Mouse (Mus musculus) liver, embryonic 13.5 days (tissue): ENCODE measurements around the gene Zfp961. TPM values are rescaled to one million over a fixed set of nuclear protein-coding genes. Genes with fewer than 3 reads are reported as not detected.
"Not testable (repeated sequence)": the region's sequence is repeated elsewhere in the genome, so short reads cannot be mapped to it uniquely, and the experiment has no call there.

Source experiments
- ATAC-seq: fragments of 200-750 bp; cut with Nextera tagmentation; 2 replicates; pipeline ENCODE4 v1.8.0; 2017; ENCODE audit warnings: low read depth, mild to moderate bottlenecking, moderate number of reproducible peaks, moderate library complexity
- DNase-seq: peaks from one replicate; pipeline ENCODE4 v3.0.0; 2022
- H3K27ac ChIP-seq: fragments of 300-500 bp; sonication (generic); 2 replicates; pipeline ENCODE4 v1.5.1; 2015; ENCODE audit warnings: moderate library complexity, mild to moderate bottlenecking, inconsistent platforms
- H3K27me3 ChIP-seq: fragments of 300-500 bp; sonication (generic); 2 replicates; pipeline ENCODE4 v1.6.1; 2015; ENCODE audit warnings: mild to moderate bottlenecking, inconsistent platforms
- H3K36me3 ChIP-seq: fragments of 300-500 bp; sonication (generic); 2 replicates; pipeline ENCODE4 v1.6.1; 2015; ENCODE audit warnings: mild to moderate bottlenecking, inconsistent platforms
- H3K4me1 ChIP-seq: fragments of 300-500 bp; sonication (generic); replicated peaks from 2 replicates; pipeline ENCODE4 v1.6.1; 2015; ENCODE audit warnings: inconsistent platforms
- H3K4me2 ChIP-seq: fragments of 300-500 bp; sonication (generic); 2 replicates; pipeline ENCODE4 v1.6.1; 2015; ENCODE audit warnings: inconsistent platforms, mild to moderate bottlenecking, moderate library complexity
- H3K4me3 ChIP-seq: fragments of 300-500 bp; sonication (generic); replicated peaks from 2 replicates; pipeline ENCODE4 v1.5.1; 2015; ENCODE audit warnings: mild to moderate bottlenecking, inconsistent platforms
- H3K9ac ChIP-seq: fragments of 300-500 bp; sonication (generic); 2 replicates; pipeline ENCODE4 v1.6.1; 2015; ENCODE audit warnings: mild to moderate bottlenecking, inconsistent platforms
- H3K9me3 ChIP-seq: fragments of 300-500 bp; sonication (generic); replicated peaks from 2 replicates; pipeline ENCODE4 v1.6.1; 2016; ENCODE audit warnings: inconsistent platforms
- WGBS: fragments of 180-500 bp; shearing (Covaris S2); methylation state at CpG from one replicate; pipeline ENCODE4 v1.1.7; 2015; ENCODE audit not compliant: insufficient replicate concordance; 5-methylcytosine and 5-hydroxymethylcytosine counted together
- polyA plus RNA-seq: library from polyadenylated mRNA; unstranded; fragments of >200 nt; fragmentation: Nextera tagmentation; extraction: Ambion mirVana; gene quantifications from 2 replicates; pipeline ENCODE4 v1.2.1, GENCODE M21; 2015

The Zfp961 gene
- polyA plus RNA-seq, result 9.0 and 11.9 TPM in 2 replicates

- Histone ChIP-seq H3K27me3 (peaks cover 4% of the 10 kb centered on the region), H3K4me1 (peaks cover 24% of the 10 kb centered on the region), H3K27ac (peak within 1 kb of the TSS; percentile 67), H3K36me3 (peaks cover 20% of the 10 kb centered on the region), H3K9ac (peak within 1 kb of the TSS; percentile 84), H3K4me3 (peak within 1 kb of the TSS; percentile 72), H3K4me2 (peak within 1 kb of the TSS; percentile 79), H3K9me3 (no peaks in the 10 kb centered on the region)
- WGBS, result 3% methylated on average over 34 of the region's 34 CpGs
- ATAC-seq, result peak; percentile 99
- DNase-seq, result peak; percentile 95
Measured at GRCm38 (mm10) chr8:71950482-71951221, at the start of gene Zfp961. TSS of gene Zfp961 (plus strand) at chr8:71951038.

GRCm38 (mm10) chr8:71903084-71903483, 47.8 kb upstream of the Zfp961 start:
- H3K4me2 ChIP-seq, H3K27ac ChIP-seq, H3K36me3 ChIP-seq, H3K4me3 ChIP-seq, H3K4me1 ChIP-seq, DNase-seq, H3K9me3 ChIP-seq, ATAC-seq, H3K27me3 ChIP-seq, H3K9ac ChIP-seq: not testable (repeated sequence)
- WGBS, result 42% methylated on average over 1 of the region's 1 CpGs

- Histone ChIP-seq H3K4me2 (no peak overlapping the region), H3K9me3 (no peaks in the 10 kb centered on the region), H3K36me3 (no peaks in the 10 kb centered on the region), H3K27ac (no peak overlapping the region), H3K9ac (no peak overlapping the region), H3K27me3 (no peaks in the 10 kb centered on the region), H3K4me3 (no peak overlapping the region), H3K4me1 (peaks cover 4% of the 10 kb centered on the region; the same call in 1 of the 2 replicates)
- DNase-seq (no peak), ATAC-seq (no peak)
- WGBS, result 75% methylated on average over 1 of the region's 1 CpGs
Measured at GRCm38 (mm10) chr8:71906809-71907208, 44.0 kb upstream of the Zfp961 start.

- Histone ChIP-seq H3K4me1 (peaks cover 4% of the 10 kb centered on the region; the same call in 1 of the 2 replicates), H3K36me3 (no peaks in the 10 kb centered on the region), H3K9ac (no peak overlapping the region), H3K9me3 (no peaks in the 10 kb centered on the region), H3K4me3 (peak overlapping the region; percentile 73), H3K27ac (no peak overlapping the region), H3K27me3 (no peaks in the 10 kb centered on the region), H3K4me2 (peak overlapping the region; percentile 68)
- no peak for ATAC-seq
- WGBS, result 81% methylated on average over 5 of the region's 5 CpGs
- no peak for DNase-seq
Measured at GRCm38 (mm10) chr8:71907798-71908257, 43.0 kb upstream of the Zfp961 start.

- no peaks in the 10 kb centered on the region for H3K9me3 ChIP-seq
- DNase-seq, result peak; percentile 71
- peak; percentile 92 for ATAC-seq
- H3K4me3 ChIP-seq, result peak within 1 kb of the TSS; percentile 73
- H3K9ac ChIP-seq, result peak within 1 kb of the TSS; percentile 80
- H3K36me3 ChIP-seq, result no peaks in the 10 kb centered on the region
- WGBS, result 7% methylated on average over 47 of the region's 47 CpGs
- H3K4me1 ChIP-seq, result peaks cover 4% of the 10 kb centered on the region; the same call in 1 of the 2 replicates
- H3K27me3 ChIP-seq, result no peaks in the 10 kb centered on the region
- peak within 1 kb of the TSS; percentile 68 for H3K4me2 ChIP-seq
- H3K27ac ChIP-seq, result peak within 1 kb of the TSS; percentile 75
Measured at GRCm38 (mm10) chr8:71908309-71909261, 42.3 kb upstream of the Zfp961 start, which contains the start of the genes Zfp882 and Zfp617. TSS of gene Zfp882 (plus strand) at chr8:71908608. TSS of gene Zfp617 (plus strand) at chr8:71908635.

GRCm38 (mm10) chr8:71912286-71912685, 38.6 kb upstream of the Zfp961 start:
- Histone ChIP-seq H3K4me3 (no peak overlapping the region), H3K27ac (no peak overlapping the region), H3K4me1 (peaks cover 4% of the 10 kb centered on the region; the same call in 1 of the 2 replicates), H3K9me3 (no peaks in the 10 kb centered on the region), H3K27me3 (no peaks in the 10 kb centered on the region), H3K4me2 (no peak overlapping the region), H3K9ac (no peak overlapping the region), H3K36me3 (peaks cover 11% of the 10 kb centered on the region; the same call in 1 of the 2 replicates)
- DNase-seq (no peak), ATAC-seq (no peak)
- WGBS, result 66% methylated on average over 2 of the region's 2 CpGs

- H3K4me2 ChIP-seq, result peak overlapping the region; percentile 73
- ATAC-seq (peak; percentile 99), DNase-seq (peak; percentile 90)
- peak overlapping the region; percentile 93 for H3K27ac ChIP-seq
- peaks cover 24% of the 10 kb centered on the region for H3K4me1 ChIP-seq
- H3K9me3 ChIP-seq, result no peaks in the 10 kb centered on the region
- WGBS, result under 1% methylated on average over 57 of the region's 57 CpGs
- H3K27me3 ChIP-seq, result 0 out of 2 replicates have a peak, but pooled peaks cover 3% of the 10 kb centered on the region
- peak overlapping the region; percentile 87 for H3K4me3 ChIP-seq
- H3K9ac ChIP-seq, result peak overlapping the region; percentile 93
- 0 out of 2 replicates have a peak, but pooled peaks cover 7% of the 10 kb centered on the region for H3K36me3 ChIP-seq
Measured at GRCm38 (mm10) chr8:71922567-71923401, 28.1 kb upstream of the Zfp961 start.

- Histone ChIP-seq H3K4me1 (peaks cover 29% of the 10 kb centered on the region), H3K27ac (no peak overlapping the region), H3K36me3 (peaks cover 33% of the 10 kb centered on the region), H3K9ac (no peak overlapping the region), H3K27me3 (0 out of 2 replicates have a peak, but pooled peaks cover 3% of the 10 kb centered on the region), H3K9me3 (no peaks in the 10 kb centered on the region), H3K4me2 (no peak overlapping the region), H3K4me3 (no peak overlapping the region)
- ATAC-seq (no peak), DNase-seq (no peak)
- WGBS, result 91% methylated on average over 5 of the region's 5 CpGs
Measured at GRCm38 (mm10) chr8:71925791-71926190, 25.0 kb upstream of the Zfp961 start.

GRCm38 (mm10) chr8:71926551-71926950, 24.3 kb upstream of the Zfp961 start:
- no peak for DNase-seq

GRCm38 (mm10) chr8:71927779-71928178, 23.1 kb upstream of the Zfp961 start:
- H3K27me3 ChIP-seq, result no peaks in the 10 kb centered on the region
- H3K4me1 ChIP-seq, result peaks cover 27% of the 10 kb centered on the region
- no peak overlapping the region for H3K27ac ChIP-seq
- DNase-seq (no peak), ATAC-seq (no peak)
- H3K9ac ChIP-seq, result no peak overlapping the region
- no peak overlapping the region for H3K4me2 ChIP-seq
- H3K4me3 ChIP-seq, result no peak overlapping the region
- no peaks in the 10 kb centered on the region for H3K9me3 ChIP-seq
- H3K36me3 ChIP-seq, result peaks cover 45% of the 10 kb centered on the region

More at GRCm38 (mm10) chr8:71926551-71926950, 24.3 kb upstream of the Zfp961 start:
- H3K36me3 ChIP-seq, result peaks cover 41% of the 10 kb centered on the region
- H3K4me1 ChIP-seq, result peaks cover 29% of the 10 kb centered on the region
- ATAC-seq, result no peak
- 95% methylated on average over 3 of the region's 3 CpGs for WGBS
- no peaks in the 10 kb centered on the region for H3K27me3 ChIP-seq
- H3K4me2 ChIP-seq, result no peak overlapping the region
- no peak overlapping the region for H3K9ac ChIP-seq
- no peaks in the 10 kb centered on the region for H3K9me3 ChIP-seq
- no peak overlapping the region for H3K4me3 ChIP-seq
- no peak overlapping the region for H3K27ac ChIP-seq
